ENCODE assay signal across 23 mouse cellular contexts in genomic region chr10:18909307-18909706, GRCm38 (mm10).
DNase-seq lines count a peak whose midpoint lies in the region; ATAC-seq and TF ChIP-seq lines count a peak whose summit lies in the region.
"Had no signal": no experiment of that assay in that cellular context is flagged by ENCODE, and none has a peak within 500 bp of the region (broad histone marks: within the 10 kb centered on the region; RNA-seq: fewer than 3 reads in every experiment).

No protein-coding gene starts in this region.

- H3K27me3 ChIP-seq in intestine, postnatal 0 days (replicated peaks; ENCODE audit: control insufficient read depth, insufficient read depth, low read length), result no peaks in the 10 kb centered on the region
- no peaks in the 10 kb centered on the region for H3K27me3 ChIP-seq in intestine, embryonic 15.5 days (replicated peaks)
- H3K27me3 ChIP-seq in midbrain, postnatal 0 days (ENCODE audit: insufficient read depth, low read length), result no peaks in the 10 kb centered on the region
- H3K27me3 ChIP-seq in midbrain, embryonic 15.5 days (replicated peaks), result no peaks in the 10 kb centered on the region
- no peaks in the 10 kb centered on the region for H3K27me3 ChIP-seq in thymus, adult 2 months (ENCODE audit: control insufficient read depth, insufficient read depth, low read length)
- H3K27me3 ChIP-seq: embryonic facial prominence, embryonic 12.5 days; heart, embryonic 15.5 days; hindbrain, embryonic 15.5 days; limb, embryonic 13.5 days; liver, embryonic 13.5 days had no signal

- no peak for TF ChIP-seq POLR2A in thymus, adult 2 months (IDR thresholded peaks at IDR 0.05; ENCODE audit: control insufficient read depth, extremely low read depth, insufficient read depth, low read length, poor library complexity)

- ATAC-seq in intestine, postnatal 0 days, result no peak
- no peak for ATAC-seq in intestine, embryonic 15.5 days
- ATAC-seq in midbrain, postnatal 0 days (ENCODE audit: low FRiP score), result no peak
- no peak for ATAC-seq in midbrain, embryonic 15.5 days (replicated peaks)
- ATAC-seq: activated CD4-positive, CD25-positive, alpha-beta regulatory T cell, adult 4 months; forebrain, postnatal 0 days had no signal

- peak; percentile 42; the same call in 1 of the 2 replicates for TF ChIP-seq CTCF in intestine, postnatal 0 days (IDR thresholded peaks at IDR 0.05; ENCODE audit: low read depth)
- 0 out of 2 replicates have a peak, but pooled peaks have one; percentile 14 for TF ChIP-seq CTCF in midbrain, postnatal 0 days (IDR thresholded peaks at IDR 0.05)
- TF ChIP-seq CTCF in thymus, adult 2 months (IDR thresholded peaks at IDR 0.05; ENCODE audit: borderline replicate concordance, control insufficient read depth, extremely low read depth, insufficient read depth, low read length, poor library complexity), result no peak

- no peaks in the 10 kb centered on the region for H3K36me3 ChIP-seq in intestine, postnatal 0 days (ENCODE audit: control insufficient read depth, insufficient read depth)
- H3K36me3 ChIP-seq in intestine, embryonic 15.5 days, result no peaks in the 10 kb centered on the region
- no peaks in the 10 kb centered on the region for H3K36me3 ChIP-seq in midbrain, postnatal 0 days (ENCODE audit: insufficient read depth, low read length)
- no peaks in the 10 kb centered on the region for H3K36me3 ChIP-seq in midbrain, embryonic 15.5 days (replicated peaks)
- no peaks in the 10 kb centered on the region for H3K36me3 ChIP-seq in thymus, adult 2 months (ENCODE audit: control insufficient read depth, insufficient read depth, low read length)
- H3K36me3 ChIP-seq: embryonic facial prominence, embryonic 12.5 days; heart, embryonic 15.5 days; hindbrain, embryonic 15.5 days; limb, embryonic 13.5 days; liver, embryonic 13.5 days had no signal

- H3K9ac ChIP-seq in intestine, postnatal 0 days (ENCODE audit: low read depth, low read length), result no peak overlapping the region
- no peak overlapping the region for H3K9ac ChIP-seq in intestine, embryonic 15.5 days
- no peak overlapping the region for H3K9ac ChIP-seq in midbrain, postnatal 0 days (replicated peaks; ENCODE audit: low read length, poor library complexity, severe bottlenecking)
- H3K9ac ChIP-seq in midbrain, embryonic 15.5 days, result no peak overlapping the region
- H3K9ac ChIP-seq: embryonic facial prominence, embryonic 12.5 days; forebrain, postnatal 0 days; heart, embryonic 15.5 days; hindbrain, embryonic 15.5 days; limb, embryonic 13.5 days; liver, embryonic 13.5 days had no signal

- H3K4me1 ChIP-seq in intestine, postnatal 0 days (replicated peaks; ENCODE audit: control insufficient read depth, insufficient read depth, low read length), result no peaks in the 10 kb centered on the region
- no peaks in the 10 kb centered on the region for H3K4me1 ChIP-seq in intestine, embryonic 15.5 days (replicated peaks)
- no peaks in the 10 kb centered on the region for H3K4me1 ChIP-seq in midbrain, postnatal 0 days (ENCODE audit: insufficient read depth, low read length)
- H3K4me1 ChIP-seq in midbrain, embryonic 15.5 days, result no peaks in the 10 kb centered on the region
- no peaks in the 10 kb centered on the region for H3K4me1 ChIP-seq in thymus, adult 2 months (replicated peaks; ENCODE audit: control insufficient read depth, insufficient read depth, low read length)
- H3K4me1 ChIP-seq: embryonic facial prominence, embryonic 12.5 days; heart, embryonic 15.5 days; hindbrain, embryonic 15.5 days; liver, embryonic 13.5 days had no signal

- DNase-seq in midbrain, postnatal 0 days (ENCODE audit: low spot score), result no peak
- peak; percentile 29 for DNase-seq in R1 (ENCODE audit: low read depth, low spot score)
- no peak for DNase-seq in thymus, adult 2 months
- no peak for DNase-seq in thymus, postnatal 25 days
- DNase-seq in c-Kit-positive CD71-positive TER-119-positive erythroid progenitor cells, embryonic 14.5 days (ENCODE audit: low spot score), result no peak
- DNase-seq: adrenal gland, adult 8-10 months; B cell, adult 2 months; cerebellum, adult 2 months; forebrain, postnatal 0 days; gastrocnemius, postnatal 25 days; kidney, adult 9 months; kidney, postnatal 36 days; liver, embryonic 13.5 days; thymus, postnatal 14 days had no signal

- no peak overlapping the region for H3K27ac ChIP-seq in intestine, postnatal 0 days (ENCODE audit: low read depth, low read length)
- H3K27ac ChIP-seq in intestine, embryonic 15.5 days, result no peak overlapping the region
- H3K27ac ChIP-seq in midbrain, postnatal 0 days (ENCODE audit: low read depth, low read length), result no peak overlapping the region
- H3K27ac ChIP-seq in midbrain, embryonic 15.5 days, result no peak overlapping the region
- H3K27ac ChIP-seq in thymus, adult 2 months (ENCODE audit: control insufficient read depth, insufficient read depth, low read length), result no peak overlapping the region
- H3K27ac ChIP-seq: embryonic facial prominence, embryonic 12.5 days; heart, embryonic 15.5 days; hindbrain, embryonic 15.5 days; limb, embryonic 13.5 days; liver, embryonic 13.5 days had no signal

- WGBS in intestine, postnatal 0 days, result 81% methylated on average over 3 of the region's 3 CpGs
- 92% methylated on average over 3 of the region's 3 CpGs for WGBS in intestine, embryonic 15.5 days
- WGBS in midbrain, postnatal 0 days, result 85% methylated on average over 3 of the region's 3 CpGs
- WGBS in midbrain, embryonic 15.5 days, result 80% methylated on average over 3 of the region's 3 CpGs
- WGBS in thymus, adult 2 months, result 90% methylated on average over 3 of the region's 3 CpGs

- no peak overlapping the region for H3K4me2 ChIP-seq in intestine, postnatal 0 days (replicated peaks; ENCODE audit: low read depth)
- H3K4me2 ChIP-seq in intestine, embryonic 15.5 days (replicated peaks), result no peak overlapping the region
- no peak overlapping the region for H3K4me2 ChIP-seq in midbrain, postnatal 0 days (ENCODE audit: low read depth, low read length, poor library complexity, severe bottlenecking)
- H3K4me2 ChIP-seq in midbrain, embryonic 15.5 days, result no peak overlapping the region
- H3K4me2 ChIP-seq: embryonic facial prominence, embryonic 12.5 days; heart, embryonic 15.5 days; hindbrain, embryonic 15.5 days; limb, embryonic 13.5 days; liver, embryonic 13.5 days; midbrain, embryonic 11.5 days had no signal

- no peaks in the 10 kb centered on the region for H3K9me3 ChIP-seq in intestine, postnatal 0 days (ENCODE audit: control insufficient read depth)
- H3K9me3 ChIP-seq in intestine, embryonic 15.5 days, result no peaks in the 10 kb centered on the region
- no peaks in the 10 kb centered on the region for H3K9me3 ChIP-seq in midbrain, postnatal 0 days (ENCODE audit: low read length)
- no peaks in the 10 kb centered on the region for H3K9me3 ChIP-seq in midbrain, embryonic 15.5 days
- H3K9me3 ChIP-seq: embryonic facial prominence, embryonic 12.5 days; heart, embryonic 15.5 days; hindbrain, embryonic 15.5 days; limb, embryonic 13.5 days; liver, embryonic 13.5 days had no signal

- no peak overlapping the region for H3K4me3 ChIP-seq in intestine, postnatal 0 days (ENCODE audit: low read depth, low read length)
- no peak overlapping the region for H3K4me3 ChIP-seq in intestine, embryonic 15.5 days (replicated peaks)
- no peak overlapping the region for H3K4me3 ChIP-seq in midbrain, postnatal 0 days (ENCODE audit: low read depth, low read length)
- H3K4me3 ChIP-seq in midbrain, embryonic 15.5 days, result no peak overlapping the region
- H3K4me3 ChIP-seq in thymus, adult 2 months (ENCODE audit: control insufficient read depth, insufficient read depth, low read length), result no peak overlapping the region
- H3K4me3 ChIP-seq: embryonic facial prominence, embryonic 12.5 days; heart, embryonic 15.5 days; hindbrain, embryonic 15.5 days; limb, embryonic 13.5 days; liver, embryonic 13.5 days had no signal
